Mouse (Mus musculus): Measurements from ENCODE around the gene Syt13. TPM values are rescaled to one million over a fixed set of nuclear protein-coding genes. Genes with fewer than 3 reads are reported as not detected.

Syt13 gene
- total RNA-seq (2014; rRNA removed; ENCODE audit: low replicate concordance) = 0.31 and 1.0 TPM in 2 replicates
- 0.11 and 0.18 TPM in 2 replicates for polyA plus RNA-seq (2015; fragmentation: Nextera tagmentation; extraction: Ambion mirVana)

GRCm38 (mm10) chr2:92914933-92915553 is at the start of gene Syt13:
TSS of gene Syt13 (plus strand) at chr2:92915098.
- Histone ChIP-seq H3K9ac (replicated peaks; ENCODE audit: low read depth, low read length) (no peak within 1 kb of the TSS), H3K27me3 (ENCODE audit: control insufficient read depth, insufficient read depth, low read length) (peaks cover 41% of the 10 kb centered on the region), H3K4me1 (ENCODE audit: control insufficient read depth, insufficient read depth) (no peaks in the 10 kb centered on the region; the same call in 1 of the 2 replicates), H3K36me3 (replicated peaks; ENCODE audit: control insufficient read depth, insufficient read depth, low read length) (no peaks in the 10 kb centered on the region), H3K27ac (ENCODE audit: low read depth) (no peak within 1 kb of the TSS), H3K4me3 (ENCODE audit: low read depth, low read length) (peak within 1 kb of the TSS; percentile 39), H3K4me2 (ENCODE audit: low read depth, low read length) (peak within 1 kb of the TSS; percentile 54), H3K9me3 (replicated peaks; ENCODE audit: control insufficient read depth, low read length) (no peaks in the 10 kb centered on the region)
- 1% methylated on average over 36 of the region's 38 CpGs for WGBS
- DNase-seq (ENCODE audit: low spot score) (peak; percentile 41), ATAC-seq (ENCODE audit: insufficient read depth, low read depth) (peak; percentile 62; the same call in 1 of the 2 replicates)
- TF ChIP-seq EP300 (IDR thresholded peaks at IDR 0.05; ENCODE audit: low read depth) = no peak
- TF ChIP-seq CTCF (IDR thresholded peaks at IDR 0.05; ENCODE audit: low read depth) = peak; percentile 15; the same call in 1 of the 2 replicates

- Histone ChIP-seq H3K9ac (replicated peaks; ENCODE audit: low read depth, low read length) (no peak overlapping the region), H3K36me3 (replicated peaks; ENCODE audit: control insufficient read depth, insufficient read depth, low read length) (no peaks in the 10 kb centered on the region), H3K27me3 (ENCODE audit: control insufficient read depth, insufficient read depth, low read length) (no peaks in the 10 kb centered on the region), H3K4me1 (ENCODE audit: control insufficient read depth, insufficient read depth) (no peaks in the 10 kb centered on the region), H3K27ac (ENCODE audit: low read depth) (no peak overlapping the region), H3K4me3 (ENCODE audit: low read depth, low read length) (no peak overlapping the region), H3K4me2 (ENCODE audit: low read depth, low read length) (no peak overlapping the region), H3K9me3 (replicated peaks; ENCODE audit: control insufficient read depth, low read length) (0 out of 2 replicates have a peak, but pooled peaks cover 4% of the 10 kb centered on the region)
- DNase-seq (ENCODE audit: low spot score) = no peak
- ATAC-seq (ENCODE audit: insufficient read depth, low read depth) = no peak
- TF ChIP-seq CTCF (IDR thresholded peaks at IDR 0.05; ENCODE audit: low read depth) (no peak), EP300 (IDR thresholded peaks at IDR 0.05; ENCODE audit: low read depth) (no peak)
- 13% methylated on average over 2 of the region's 2 CpGs for WGBS
These were observed 48.3 kb upstream of the Syt13 start for GRCm38 (mm10) chr2:92866616-92867015.

GRCm38 (mm10) chr2:92870139-92870836 is 44.6 kb upstream of the Syt13 start:
- Histone ChIP-seq H3K9me3 (replicated peaks; ENCODE audit: control insufficient read depth, low read length) (no peaks in the 10 kb centered on the region), H3K4me1 (ENCODE audit: control insufficient read depth, insufficient read depth) (no peaks in the 10 kb centered on the region), H3K9ac (replicated peaks; ENCODE audit: low read depth, low read length) (no peak overlapping the region), H3K4me2 (ENCODE audit: low read depth, low read length) (no peak overlapping the region), H3K36me3 (replicated peaks; ENCODE audit: control insufficient read depth, insufficient read depth, low read length) (no peaks in the 10 kb centered on the region), H3K4me3 (ENCODE audit: low read depth, low read length) (no peak overlapping the region), H3K27ac (ENCODE audit: low read depth) (no peak overlapping the region), H3K27me3 (ENCODE audit: control insufficient read depth, insufficient read depth, low read length) (no peaks in the 10 kb centered on the region)
- ATAC-seq (ENCODE audit: insufficient read depth, low read depth) (no peak), DNase-seq (ENCODE audit: low spot score) (no peak)
- no peak for TF ChIP-seq CTCF (IDR thresholded peaks at IDR 0.05; ENCODE audit: low read depth)
- no peak for TF ChIP-seq EP300 (IDR thresholded peaks at IDR 0.05; ENCODE audit: low read depth)
- WGBS = 21% methylated on average over 10 of the region's 10 CpGs

- no peak overlapping the region for H3K27ac ChIP-seq (ENCODE audit: low read depth)
- DNase-seq (ENCODE audit: low spot score) (no peak), ATAC-seq (ENCODE audit: insufficient read depth, low read depth) (no peak)
- H3K36me3 ChIP-seq (replicated peaks; ENCODE audit: control insufficient read depth, insufficient read depth, low read length) = no peaks in the 10 kb centered on the region
- 66% methylated on average over 7 of the region's 7 CpGs for WGBS
- H3K4me2 ChIP-seq (ENCODE audit: low read depth, low read length) = no peak overlapping the region
- no peaks in the 10 kb centered on the region for H3K4me1 ChIP-seq (ENCODE audit: control insufficient read depth, insufficient read depth)
- H3K4me3 ChIP-seq (ENCODE audit: low read depth, low read length) = no peak overlapping the region
- H3K27me3 ChIP-seq (ENCODE audit: control insufficient read depth, insufficient read depth, low read length) = no peaks in the 10 kb centered on the region
- TF ChIP-seq CTCF (IDR thresholded peaks at IDR 0.05; ENCODE audit: low read depth) (no peak), EP300 (IDR thresholded peaks at IDR 0.05; ENCODE audit: low read depth) (no peak)
- no peaks in the 10 kb centered on the region for H3K9me3 ChIP-seq (replicated peaks; ENCODE audit: control insufficient read depth, low read length)
- H3K9ac ChIP-seq (replicated peaks; ENCODE audit: low read depth, low read length) = no peak overlapping the region
These were observed 43.7 kb upstream of the Syt13 start for GRCm38 (mm10) chr2:92871093-92871686.

GRCm38 (mm10) chr2:92872652-92873051 is 42.2 kb upstream of the Syt13 start:
- H3K4me2 ChIP-seq (ENCODE audit: low read depth, low read length) = no peak overlapping the region
- no peak for DNase-seq (ENCODE audit: low spot score)
- no peaks in the 10 kb centered on the region for H3K9me3 ChIP-seq (replicated peaks; ENCODE audit: control insufficient read depth, low read length)

More at GRCm38 (mm10) chr2:92872652-92873051, 42.2 kb upstream of the Syt13 start:
- no peak for ATAC-seq (ENCODE audit: insufficient read depth, low read depth)
- no peak for TF ChIP-seq EP300 (IDR thresholded peaks at IDR 0.05; ENCODE audit: low read depth)
- TF ChIP-seq CTCF (IDR thresholded peaks at IDR 0.05; ENCODE audit: low read depth) = no peak
- Histone ChIP-seq H3K4me3 (ENCODE audit: low read depth, low read length) (no peak overlapping the region), H3K36me3 (replicated peaks; ENCODE audit: control insufficient read depth, insufficient read depth, low read length) (no peaks in the 10 kb centered on the region), H3K4me1 (ENCODE audit: control insufficient read depth, insufficient read depth) (no peaks in the 10 kb centered on the region), H3K9ac (replicated peaks; ENCODE audit: low read depth, low read length) (no peak overlapping the region), H3K27me3 (ENCODE audit: control insufficient read depth, insufficient read depth, low read length) (no peaks in the 10 kb centered on the region), H3K27ac (ENCODE audit: low read depth) (no peak overlapping the region)
- 66% methylated on average over 4 of the region's 4 CpGs for WGBS

Measured in heart, postnatal 0 days (tissue).